Mouse (Mus musculus) cerebellum, adult 2 months (tissue): Measurements from ENCODE around the gene Cxcr6. TPM values are rescaled to one million over a fixed set of nuclear protein-coding genes. Genes with fewer than 3 reads are reported as not detected.
A peak's percentile ranks its signal among the peaks of the same experiment; 100 is the strongest.

Experiments used
- DNase-seq, 2 experiments: peaks; one replicate each; pipeline ENCODE4 v3.0.0; 2021
- H3K27ac ChIP-seq: fragments of 200-500 bp; 2 replicates; pipeline ENCODE4 v1.5.1; 2012; ENCODE audit warnings: low read length, control low read depth, inconsistent platforms; ENCODE audit not compliant: insufficient read depth
- H3K27me3 ChIP-seq: fragments of 200-500 bp; 2 replicates; pipeline ENCODE4 v1.6.1; 2012; ENCODE audit warnings: inconsistent platforms, mild to moderate bottlenecking, low read length, moderate library complexity; ENCODE audit not compliant: control insufficient read depth, insufficient read depth
- H3K4me1 ChIP-seq: fragments of 200-500 bp; 2 replicates; pipeline ENCODE4 v1.6.1; 2011; ENCODE audit warnings: low read length; ENCODE audit not compliant: control insufficient read depth, insufficient read depth
- H3K4me3 ChIP-seq: fragments of 200-500 bp; replicated peaks from 2 replicates; pipeline ENCODE3; 2011; ENCODE audit warnings: mild to moderate bottlenecking, low read depth, low read length, control low read depth; ENCODE audit not compliant: insufficient read depth
- CTCF ChIP-seq: fragments of 200-500 bp; IDR thresholded peaks from 2 replicates; pipeline ENCODE4 v1.5.1; 2011; ENCODE audit warnings: low read depth, mild to moderate bottlenecking, control low read depth, low read length, moderate library complexity, borderline replicate concordance; ENCODE audit not compliant: insufficient read depth
- POLR2A ChIP-seq: fragments of 200-500 bp; IDR thresholded peaks from 2 replicates; pipeline ENCODE4 v1.6.1; 2011; ENCODE audit warnings: low read length, control low read depth, borderline replicate concordance; ENCODE audit not compliant: insufficient read depth
- WGBS: fragments of 180-500 bp; shearing (Covaris S2); methylation state at CpG from one replicate; pipeline ENCODE4 v1.1.7; 2018; 5-methylcytosine and 5-hydroxymethylcytosine counted together
- polyA plus RNA-seq: library from polyadenylated mRNA; depleted of rRNA; stranded (reverse); fragments of >200 nt; gene quantifications from 2 replicates; pipeline ENCODE4 v1.2.3, GENCODE M21; 2012

Gene Cxcr6
- polyA plus RNA-seq, 1 experiment = 0.07 TPM

GRCm38 (mm10) chr9:123802896-123803295, 3.4 kb upstream of the Cxcr6 start:
- Histone ChIP-seq H3K4me1 (no peaks in the 10 kb centered on the region), H3K27ac (no peak overlapping the region), H3K27me3 (no peaks in the 10 kb centered on the region), H3K4me3 (no peak overlapping the region)
- no peak for DNase-seq
- TF ChIP-seq CTCF (no peak), POLR2A (no peak)

GRCm38 (mm10) chr9:123805241-123805640, 1.0 kb upstream of the Cxcr6 start:
- Histone ChIP-seq H3K27ac (no peak overlapping the region), H3K27me3 (no peaks in the 10 kb centered on the region), H3K4me3 (no peak overlapping the region), H3K4me1 (no peaks in the 10 kb centered on the region)
- TF ChIP-seq CTCF (no peak), POLR2A (no peak)
- 94% methylated on average over 2 of the region's 2 CpGs for WGBS
- no peak for DNase-seq

GRCm38 (mm10) chr9:123808583-123808982, 2.3 kb downstream of the Cxcr6 start:
- H3K4me1 ChIP-seq = no peaks in the 10 kb centered on the region; the same call in 1 of the 2 replicates
- H3K27ac ChIP-seq = no peak overlapping the region
- TF ChIP-seq CTCF (no peak), POLR2A (no peak)
- DNase-seq = no peak
- 81% methylated on average over 7 of the region's 7 CpGs for WGBS
- H3K27me3 ChIP-seq = no peaks in the 10 kb centered on the region
- no peak overlapping the region for H3K4me3 ChIP-seq

- Histone ChIP-seq H3K4me3 (no peak overlapping the region), H3K27ac (no peak overlapping the region), H3K4me1 (peaks cover 17% of the 10 kb centered on the region), H3K27me3 (no peaks in the 10 kb centered on the region)
- no peak for DNase-seq
- TF ChIP-seq POLR2A (no peak), CTCF (no peak)
- 94% methylated on average over 3 of the region's 3 CpGs for WGBS
These were observed 5.6 kb downstream of the Cxcr6 start for GRCm38 (mm10) chr9:123811831-123812230.

GRCm38 (mm10) chr9:123814326-123814725, 8.1 kb downstream of the Cxcr6 start:
- WGBS = 40% methylated on average over 2 of the region's 2 CpGs
- no peaks in the 10 kb centered on the region for H3K27me3 ChIP-seq

GRCm38 (mm10) chr9:123814821-123815220, 8.5 kb downstream of the Cxcr6 start:
- H3K27ac ChIP-seq = no peak overlapping the region
- peak; percentile 48 to 69 for DNase-seq
- WGBS = 59% methylated on average over 4 of the region's 4 CpGs

More at GRCm38 (mm10) chr9:123814326-123814725, 8.1 kb downstream of the Cxcr6 start:
- DNase-seq = no peak
- TF ChIP-seq POLR2A = no peak
- no peak for TF ChIP-seq CTCF
- H3K4me1 ChIP-seq = peaks cover 19% of the 10 kb centered on the region
- H3K27ac ChIP-seq = no peak overlapping the region
- H3K4me3 ChIP-seq = no peak overlapping the region

GRCm38 (mm10) chr9:123815444-123815843, 9.2 kb downstream of the Cxcr6 start:
- 68% methylated on average over 3 of the region's 3 CpGs for WGBS
- TF ChIP-seq POLR2A = no peak
- no peak for TF ChIP-seq CTCF
- Histone ChIP-seq H3K27ac (no peak overlapping the region), H3K4me1 (peaks cover 19% of the 10 kb centered on the region), H3K4me3 (no peak overlapping the region), H3K27me3 (no peaks in the 10 kb centered on the region)
- peak; percentile 18 to 29 for DNase-seq

More at GRCm38 (mm10) chr9:123814821-123815220, 8.5 kb downstream of the Cxcr6 start:
- Histone ChIP-seq H3K4me1 (peaks cover 19% of the 10 kb centered on the region), H3K27me3 (no peaks in the 10 kb centered on the region), H3K4me3 (no peak overlapping the region)
- TF ChIP-seq POLR2A = no peak
- no peak for TF ChIP-seq CTCF

- H3K4me1 ChIP-seq = peaks cover 19% of the 10 kb centered on the region
- peak in 1 of 2 experiments; percentile 80 for DNase-seq
- no peak overlapping the region for H3K27ac ChIP-seq
- H3K27me3 ChIP-seq = no peaks in the 10 kb centered on the region
- H3K4me3 ChIP-seq = no peak overlapping the region
- 64% methylated on average over 1 of the region's 1 CpGs for WGBS
- TF ChIP-seq POLR2A (no peak), CTCF (no peak)
These were observed 9.7 kb downstream of the Cxcr6 start for GRCm38 (mm10) chr9:123815996-123816395.
